Mouse (Mus musculus) left cerebral cortex, postnatal 14 days (tissue): ENCODE data around the gene Ddx41. TPM values are rescaled to one million over a fixed set of nuclear protein-coding genes. Genes with fewer than 3 reads are reported as not detected.

Source experiments
- DNase-seq, 2 experiments: peaks; one replicate each; pipeline ENCODE4 v3.0.0; 2021 to 2022; ENCODE audit warnings: low spot score in 2 of 2, mixed read lengths in 1 of 2
- intact Hi-C: fragments of 180-260 bp; cut with DNase I; formaldehyde crosslinking; loops from one replicate; pipeline ENCODE4 v1.15.1; 2025
- total RNA-seq, 2 experiments: library from RNA; stranded (reverse); gene quantifications; 2 replicates each; pipeline ENCODE4 v1.2.3; 2021

Ddx41 gene
- total RNA-seq, 2 experiments from 2014 or later = 47.5 to 50.9 TPM

- no peak for DNase-seq
Measured at GRCm38 (mm10) chr13:55512379-55513031, 24.0 kb downstream of the Ddx41 start.

GRCm38 (mm10) chr13:55511492-55511861 is 25.0 kb downstream of the Ddx41 start:
- intact Hi-C loops = no loop called here

More at GRCm38 (mm10) chr13:55512379-55513031, 24.0 kb downstream of the Ddx41 start:
- intact Hi-C loops = loop anchor here (2.0 kb wide), 2 partner anchors 26 to 38 kb away; no protein-coding TSS in a partner anchor

DNA sequence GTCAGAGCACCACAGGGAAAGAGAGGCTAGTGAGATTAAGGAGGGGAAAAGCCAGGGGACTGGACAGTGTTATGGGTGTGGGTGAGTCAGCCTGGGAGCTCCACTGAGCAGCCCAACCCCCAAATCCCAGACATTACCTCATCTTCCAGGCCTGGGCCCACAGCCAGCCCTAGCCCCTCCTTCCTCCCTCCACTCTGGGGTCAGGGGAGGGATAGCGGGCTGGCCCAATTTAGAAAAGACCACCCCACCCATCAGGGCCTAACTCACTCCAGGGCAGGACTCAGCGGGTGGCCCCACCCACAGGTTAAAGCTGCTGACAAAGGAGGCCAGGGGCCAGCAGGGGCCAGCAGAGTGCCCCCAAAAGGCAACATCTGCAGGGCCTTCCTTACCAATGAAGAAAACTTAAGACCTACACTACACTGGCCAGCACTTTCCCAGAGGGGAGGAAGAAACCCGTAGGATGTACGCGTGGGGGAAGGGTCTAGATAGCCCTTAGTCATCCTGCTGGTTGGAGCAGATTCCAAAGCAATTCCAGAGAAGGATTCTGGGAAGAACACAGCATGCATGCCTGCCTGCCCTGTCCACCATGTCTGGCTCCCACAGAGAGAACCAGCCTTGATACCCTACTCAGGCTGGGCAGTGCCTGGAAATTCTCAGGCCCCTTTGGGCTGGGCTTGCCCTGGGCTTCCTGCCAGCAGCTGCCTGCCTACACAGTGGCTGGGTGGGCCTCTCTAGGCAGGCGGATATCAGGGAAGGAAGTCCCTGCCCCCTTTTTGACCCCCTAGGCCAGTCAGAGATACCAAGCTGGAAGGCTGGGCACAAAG is 25.6 kb downstream of the Ddx41 start:
- intact Hi-C loops = no loop called here
- DNase-seq = no peak

More at GRCm38 (mm10) chr13:55511492-55511861, 25.0 kb downstream of the Ddx41 start:
- no peak for DNase-seq

DNA sequence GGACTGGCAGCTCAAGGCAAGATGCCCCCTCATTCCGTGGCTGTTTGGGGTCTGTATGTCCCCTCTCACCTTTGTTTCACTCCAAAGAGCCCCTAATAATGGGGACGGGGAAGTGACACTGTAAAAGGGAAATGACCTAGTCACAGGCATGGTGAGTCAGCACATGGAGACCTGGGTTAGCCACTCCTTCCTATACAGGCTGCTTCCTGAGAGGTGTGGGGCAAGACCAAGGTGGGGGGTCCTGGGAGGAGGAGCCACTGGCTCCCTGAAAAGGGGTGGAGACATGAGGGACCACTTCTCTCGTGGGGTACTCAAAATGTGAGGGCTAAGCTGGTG is 26.2 kb downstream of the Ddx41 start:
- intact Hi-C loops = no loop called here
- DNase-seq = no peak

- intact Hi-C loops = no loop called here
- DNase-seq = no peak
Measured at GRCm38 (mm10) chr13:55508531-55508930, 27.9 kb downstream of the Ddx41 start.

DNA sequence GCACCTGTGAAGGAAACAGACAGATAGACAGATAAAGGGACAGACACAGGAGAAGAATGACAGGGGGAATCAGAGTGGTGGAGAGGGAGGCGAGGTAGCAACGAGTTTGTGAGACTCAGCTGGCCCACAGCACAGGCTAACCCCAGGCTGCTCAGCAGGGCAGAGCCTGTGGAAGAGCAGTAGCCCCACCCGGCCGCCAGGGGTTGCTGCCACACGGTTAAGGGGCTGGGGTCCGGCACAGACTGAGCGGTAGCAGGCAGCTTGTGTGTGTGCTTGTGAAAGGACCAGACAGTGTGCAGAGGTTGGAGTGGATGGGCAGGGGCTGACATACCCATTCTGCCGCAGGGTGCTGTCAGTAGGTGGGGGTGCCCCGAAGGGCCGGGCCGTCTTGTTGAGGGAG is 28.6 kb downstream of the Ddx41 start:
- intact Hi-C loops = no loop called here
- DNase-seq = no peak

DNA sequence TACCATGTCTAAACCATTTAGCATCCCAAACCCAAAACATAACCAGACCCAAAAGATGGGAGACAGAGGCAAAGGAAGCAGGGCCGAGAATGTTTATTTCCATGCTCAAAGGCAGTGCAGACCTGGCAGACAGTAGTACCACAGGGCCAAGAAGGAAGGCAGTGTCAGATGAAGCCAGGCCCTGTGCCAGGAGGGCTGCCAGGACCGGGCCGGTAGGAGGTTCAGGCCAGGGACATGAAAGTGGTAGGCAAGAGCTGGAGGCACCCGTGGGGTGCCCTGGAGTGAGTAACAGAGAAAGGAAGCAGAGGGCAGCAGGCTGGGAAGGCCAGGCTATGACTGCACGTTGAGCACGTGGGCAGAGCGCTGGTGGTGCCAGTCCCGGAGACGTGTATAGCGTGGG is 29.8 kb downstream of the Ddx41 start:
- intact Hi-C loops = no loop called here
- no peak for DNase-seq

- intact Hi-C loops = no loop called here
- DNase-seq = no peak
Measured at GRCm38 (mm10) chr13:55505810-55506209, 30.6 kb downstream of the Ddx41 start.

GRCm38 (mm10) chr13:55504390-55504789 is 32.1 kb downstream of the Ddx41 start:
- DNase-seq = no peak
- intact Hi-C loops = no loop called here

DNA sequence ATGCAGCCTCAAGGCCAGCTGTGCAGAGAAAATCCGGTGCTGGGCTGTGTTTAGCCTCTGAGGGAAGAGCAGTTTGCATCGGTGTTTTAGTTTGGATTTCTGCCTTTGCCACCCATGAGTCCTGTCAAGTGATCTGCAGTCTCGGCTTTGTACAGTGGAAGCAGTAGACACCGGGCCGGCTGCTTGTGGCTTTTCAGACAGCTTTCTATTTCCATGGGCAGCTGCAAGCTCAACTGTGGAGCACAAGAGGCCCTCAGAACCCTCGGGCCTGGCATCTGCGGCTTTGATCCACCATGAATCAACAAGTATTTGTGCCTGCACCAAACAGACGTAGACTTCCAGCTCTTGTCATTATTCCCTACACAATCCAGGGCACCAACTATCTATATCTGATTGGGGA is 34.1 kb downstream of the Ddx41 start:
- DNase-seq = no peak
- intact Hi-C loops = no loop called here

- intact Hi-C loops = no loop called here
- no peak for DNase-seq
Measured at GRCm38 (mm10) chr13:55500575-55500974, 35.9 kb downstream of the Ddx41 start.

GRCm38 (mm10) chr13:55498906-55499305 is 37.6 kb downstream of the Ddx41 start:
- intact Hi-C loops = no loop called here
- DNase-seq = no peak

- no peak for DNase-seq
- intact Hi-C loops = no loop called here
Measured at GRCm38 (mm10) chr13:55496661-55497060, 39.8 kb downstream of the Ddx41 start.

GRCm38 (mm10) chr13:55495702-55496101 is 40.8 kb downstream of the Ddx41 start:
- DNase-seq = no peak
- intact Hi-C loops = no loop called here

GRCm38 (mm10) chr13:55494883-55495621 is 41.4 kb downstream of the Ddx41 start:
- DNase-seq = no peak
- intact Hi-C loops = no loop called here

DNA sequence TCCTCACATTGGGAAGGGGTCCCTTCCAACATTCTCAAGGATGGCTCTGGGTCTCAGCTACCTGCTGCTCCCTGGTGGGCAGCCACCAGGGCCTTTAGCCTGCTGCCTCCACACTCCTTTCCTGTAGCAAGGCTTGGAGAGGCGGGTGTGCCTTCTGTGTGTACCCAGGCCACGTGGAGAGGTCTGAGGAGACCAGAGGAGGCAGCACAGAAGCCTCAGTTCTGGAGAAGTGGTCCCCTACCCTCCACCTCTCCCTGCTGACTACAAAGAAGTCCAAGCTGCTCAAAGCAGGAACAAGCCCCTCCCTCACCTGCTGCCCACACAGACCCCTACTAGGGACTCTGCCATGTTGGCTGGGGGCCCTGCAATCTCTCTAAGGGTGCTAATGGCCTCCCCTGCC is 42.2 kb downstream of the Ddx41 start:
- no peak for DNase-seq
- intact Hi-C loops = no loop called here

GRCm38 (mm10) chr13:55487578-55488498 is 48.6 kb downstream of the Ddx41 start, which contains the start of gene Dbn1:
Gene Dbn1, minus strand, starts transcription at chr13:55488111.
- intact Hi-C loops = loop anchor here (2.0 kb wide), 1 partner anchor 25 kb away; the partner anchor contains the start of gene Pdlim7
- DNase-seq = no peak

GRCm38 (mm10) chr13:55486916-55487577 is 49.4 kb downstream of the Ddx41 start:
- intact Hi-C loops = loop anchor here (2.0 kb wide), 1 partner anchor 26 kb away; the partner anchor contains the start of gene Pdlim7
- DNase-seq = no peak
